Mouse (Mus musculus): ENCODE measurements around the gene Zc2hc1c. TPM values are rescaled to one million over a fixed set of nuclear protein-coding genes. Genes with fewer than 3 reads are reported as not detected.

Gene Zc2hc1c
- polyA plus RNA-seq, 1 experiment from 2014 or later = 2.1 TPM

DNA sequence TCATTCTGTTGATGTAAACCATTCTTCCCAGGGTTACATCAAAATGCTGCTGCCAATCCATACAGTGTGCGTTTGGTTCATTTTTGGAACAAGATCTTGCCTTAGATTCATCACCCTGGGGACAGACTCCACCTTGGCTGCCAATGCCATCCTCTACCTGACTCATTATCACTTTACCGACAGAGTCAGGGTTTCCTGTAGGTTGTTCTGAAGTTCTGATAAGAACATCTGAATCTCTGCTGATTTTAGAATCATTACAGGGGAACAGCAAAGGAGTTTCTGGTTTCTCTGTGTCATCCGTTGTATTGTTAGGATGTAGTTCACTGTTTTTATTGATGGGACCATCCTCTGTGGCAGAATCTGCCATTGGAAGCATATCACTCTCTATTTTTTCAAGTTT lies 22.1 kb upstream of the Zc2hc1c start:
- Histone ChIP-seq H3K4me3 (replicated peaks; ENCODE audit: low read length) (no peak overlapping the region), H3K4me2 (ENCODE audit: low read depth, low read length) (no peak overlapping the region), H3K36me3 (ENCODE audit: control insufficient read depth, insufficient read depth, low read length) (no peaks in the 10 kb centered on the region), H3K27me3 (ENCODE audit: control insufficient read depth, insufficient read depth, low read length) (no peaks in the 10 kb centered on the region), H3K27ac (ENCODE audit: low read length) (no peak overlapping the region), H3K4me1 (ENCODE audit: control insufficient read depth, insufficient read depth, low read length) (peaks cover 20% of the 10 kb centered on the region; the same call in 1 of the 2 replicates), H3K9me3 (replicated peaks; ENCODE audit: control insufficient read depth, low read length) (no peaks in the 10 kb centered on the region; the same call in 1 of the 2 replicates), H3K9ac (ENCODE audit: low read length) (no peak overlapping the region)
- ATAC-seq (ENCODE audit: insufficient read depth, low FRiP score) = no peak
- WGBS = 79% methylated on average over 3 of the region's 3 CpGs

DNA sequence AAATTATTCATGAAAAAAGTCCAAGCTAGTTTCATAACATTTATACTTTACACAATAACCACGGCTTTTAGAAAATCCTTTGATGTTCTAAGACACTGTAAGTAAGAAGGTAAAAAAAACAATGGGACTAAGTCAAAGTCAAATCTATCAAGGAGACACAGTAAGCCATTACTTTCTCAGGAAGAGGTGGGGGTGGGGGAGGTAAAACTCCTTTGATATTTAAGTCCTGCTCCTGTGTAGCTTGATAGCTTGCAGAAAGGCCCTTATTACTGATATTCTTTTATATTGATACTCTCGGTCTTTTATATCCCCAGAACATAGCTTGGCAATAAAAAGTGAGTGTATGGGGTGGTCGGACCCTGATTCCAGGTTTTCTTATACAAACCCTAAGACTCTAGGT lies 18.6 kb upstream of the Zc2hc1c start:
- WGBS = 40% methylated on average over 3 of the region's 3 CpGs
- no peak for ATAC-seq (ENCODE audit: insufficient read depth, low FRiP score)
- H3K4me1 ChIP-seq (ENCODE audit: control insufficient read depth, insufficient read depth, low read length) = peaks cover 7% of the 10 kb centered on the region; the same call in 1 of the 2 replicates
- no peaks in the 10 kb centered on the region for H3K27me3 ChIP-seq (ENCODE audit: control insufficient read depth, insufficient read depth, low read length)
- peak overlapping the region; percentile 72 for H3K9ac ChIP-seq (ENCODE audit: low read length)
- H3K27ac ChIP-seq (ENCODE audit: low read length) = peak overlapping the region; percentile 43
- H3K36me3 ChIP-seq (ENCODE audit: control insufficient read depth, insufficient read depth, low read length) = 0 out of 2 replicates have a peak, but pooled peaks cover 2% of the 10 kb centered on the region
- no peaks in the 10 kb centered on the region; the same call in 1 of the 2 replicates for H3K9me3 ChIP-seq (replicated peaks; ENCODE audit: control insufficient read depth, low read length)
- peak overlapping the region; percentile 48 for H3K4me3 ChIP-seq (replicated peaks; ENCODE audit: low read length)
- H3K4me2 ChIP-seq (ENCODE audit: low read depth, low read length) = peak overlapping the region; percentile 64

DNA sequence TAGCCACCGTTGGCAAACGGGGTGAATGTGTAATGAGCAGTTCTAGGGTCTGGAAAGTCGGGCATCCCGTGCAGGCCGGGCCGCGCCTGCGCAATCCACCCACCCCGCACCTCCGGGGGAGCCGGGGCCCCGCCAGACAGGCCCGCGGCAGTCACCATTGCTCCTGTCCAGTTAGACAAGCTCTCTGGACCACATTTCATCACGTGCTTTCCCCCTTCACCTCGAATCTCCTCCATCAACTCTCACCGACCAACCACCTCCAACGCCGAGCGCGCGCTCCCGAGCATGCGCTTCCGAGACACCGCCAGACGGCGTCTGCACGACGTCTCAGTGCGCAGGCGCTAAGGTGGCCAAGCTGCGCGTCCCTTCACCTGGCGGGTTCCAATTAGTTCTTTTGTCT lies 18.1 kb upstream of the Zc2hc1c start, which contains the start of gene Mlh3:
Gene Mlh3 (minus strand): TSS at position 281 of the 400 bp plus-strand sequence.
- 0 out of 2 replicates have a peak, but pooled peaks cover 4% of the 10 kb centered on the region for H3K36me3 ChIP-seq (ENCODE audit: control insufficient read depth, insufficient read depth, low read length)
- H3K9ac ChIP-seq (ENCODE audit: low read length) = peak within 1 kb of the TSS; percentile 72
- peak; percentile 85 for ATAC-seq (ENCODE audit: insufficient read depth, low FRiP score)
- peak within 1 kb of the TSS; percentile 48 for H3K4me3 ChIP-seq (replicated peaks; ENCODE audit: low read length)
- peak within 1 kb of the TSS; percentile 43 for H3K27ac ChIP-seq (ENCODE audit: low read length)
- WGBS = under 1% methylated on average over 35 of the region's 35 CpGs
- no peaks in the 10 kb centered on the region for H3K27me3 ChIP-seq (ENCODE audit: control insufficient read depth, insufficient read depth, low read length)
- H3K4me2 ChIP-seq (ENCODE audit: low read depth, low read length) = peak within 1 kb of the TSS; percentile 64
- H3K9me3 ChIP-seq (replicated peaks; ENCODE audit: control insufficient read depth, low read length) = no peaks in the 10 kb centered on the region; the same call in 1 of the 2 replicates
- H3K4me1 ChIP-seq (ENCODE audit: control insufficient read depth, insufficient read depth, low read length) = peaks cover 7% of the 10 kb centered on the region; the same call in 1 of the 2 replicates

DNA sequence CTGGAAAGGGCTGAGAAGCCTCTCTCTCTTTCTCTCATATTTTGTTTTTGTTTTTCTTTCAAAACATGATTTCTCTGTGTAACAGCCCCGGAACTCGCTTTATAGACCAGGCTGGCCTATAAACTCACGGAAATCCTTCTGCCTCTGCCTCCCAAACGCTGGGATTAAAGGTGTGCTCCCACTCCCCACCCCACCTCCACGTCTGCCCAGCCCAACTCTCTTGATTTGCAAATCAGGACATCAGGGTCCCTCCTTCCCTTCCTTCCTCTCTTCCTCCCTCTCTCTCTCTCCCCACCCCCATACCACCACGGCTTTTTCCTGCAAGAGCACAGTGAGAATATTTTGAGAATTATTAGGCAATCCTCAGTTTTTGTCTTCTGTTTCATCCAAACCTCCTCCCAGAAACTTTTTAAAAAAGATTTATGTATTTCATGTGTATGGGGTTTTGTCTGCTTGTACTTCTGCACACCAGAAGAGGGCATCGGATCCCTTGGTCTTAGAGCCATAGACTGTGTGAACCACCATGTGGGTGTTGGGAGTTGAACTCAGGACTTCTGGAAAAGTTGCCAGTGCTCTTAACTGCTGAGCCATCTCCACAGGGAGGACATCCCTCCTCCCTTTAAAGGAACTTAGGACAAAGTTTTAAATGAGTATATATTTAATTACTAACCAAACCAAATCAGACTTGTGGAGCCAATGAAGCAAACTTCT lies 17.1 kb upstream of the Zc2hc1c start:
- Histone ChIP-seq H3K9me3 (replicated peaks; ENCODE audit: control insufficient read depth, low read length) (no peaks in the 10 kb centered on the region; the same call in 1 of the 2 replicates), H3K27me3 (ENCODE audit: control insufficient read depth, insufficient read depth, low read length) (no peaks in the 10 kb centered on the region), H3K27ac (ENCODE audit: low read length) (no peak overlapping the region), H3K4me3 (replicated peaks; ENCODE audit: low read length) (no peak overlapping the region), H3K4me2 (ENCODE audit: low read depth, low read length) (no peak overlapping the region), H3K4me1 (ENCODE audit: control insufficient read depth, insufficient read depth, low read length) (peaks cover 2% of the 10 kb centered on the region; the same call in 1 of the 2 replicates), H3K9ac (ENCODE audit: low read length) (no peak overlapping the region), H3K36me3 (ENCODE audit: control insufficient read depth, insufficient read depth, low read length) (0 out of 2 replicates have a peak, but pooled peaks cover 4% of the 10 kb centered on the region)
- ATAC-seq (ENCODE audit: insufficient read depth, low FRiP score) = no peak
- WGBS = 76% methylated on average over 7 of the region's 7 CpGs

DNA sequence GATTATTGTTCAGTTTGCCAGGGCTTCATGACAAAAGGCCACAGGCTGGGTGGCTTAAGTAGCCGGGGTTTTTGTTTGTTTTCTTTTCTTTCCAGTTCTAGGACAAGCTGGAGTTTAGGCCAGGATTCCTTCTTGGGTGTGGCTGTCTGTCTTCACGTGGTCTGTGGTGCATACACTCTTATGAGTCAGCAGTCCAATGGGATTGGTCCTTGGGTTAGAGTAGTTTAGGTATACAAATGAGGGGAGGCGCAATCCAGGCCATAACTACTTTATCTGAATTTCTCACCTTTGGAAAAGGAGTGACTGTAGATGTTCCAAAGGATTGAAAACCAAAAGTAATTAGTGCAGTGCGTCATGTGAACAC lies 16.6 kb upstream of the Zc2hc1c start:
- no peaks in the 10 kb centered on the region; the same call in 1 of the 2 replicates for H3K9me3 ChIP-seq (replicated peaks; ENCODE audit: control insufficient read depth, low read length)
- H3K9ac ChIP-seq (ENCODE audit: low read length) = no peak overlapping the region
- peaks cover 2% of the 10 kb centered on the region; the same call in 1 of the 2 replicates for H3K4me1 ChIP-seq (ENCODE audit: control insufficient read depth, insufficient read depth, low read length)
- no peak overlapping the region for H3K4me3 ChIP-seq (replicated peaks; ENCODE audit: low read length)
- 61% methylated on average over 4 of the region's 4 CpGs for WGBS
- ATAC-seq (ENCODE audit: insufficient read depth, low FRiP score) = no peak
- H3K36me3 ChIP-seq (ENCODE audit: control insufficient read depth, insufficient read depth, low read length) = 0 out of 2 replicates have a peak, but pooled peaks cover 4% of the 10 kb centered on the region
- H3K27me3 ChIP-seq (ENCODE audit: control insufficient read depth, insufficient read depth, low read length) = no peaks in the 10 kb centered on the region
- H3K4me2 ChIP-seq (ENCODE audit: low read depth, low read length) = no peak overlapping the region
- no peak overlapping the region for H3K27ac ChIP-seq (ENCODE audit: low read length)

DNA sequence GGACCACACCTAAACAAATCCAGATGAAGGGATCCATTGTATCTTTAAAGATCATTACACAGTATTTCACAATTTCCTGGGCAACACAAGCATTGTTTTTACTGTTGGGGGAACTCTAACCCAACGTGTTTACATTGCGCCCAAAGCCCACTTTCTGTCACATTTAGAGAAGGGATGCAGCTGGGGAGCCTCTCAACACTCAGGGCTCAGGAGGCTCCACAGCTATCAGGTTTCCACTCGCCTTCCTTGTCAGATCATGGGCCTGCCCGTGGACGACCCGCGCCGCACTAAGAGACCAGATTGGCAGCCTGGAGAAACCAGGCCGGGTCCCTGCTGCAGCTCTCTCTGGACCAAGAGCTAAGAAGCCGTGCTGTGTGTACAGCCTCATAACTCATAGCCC lies 14.9 kb upstream of the Zc2hc1c start:
- Histone ChIP-seq H3K4me3 (replicated peaks; ENCODE audit: low read length) (no peak overlapping the region), H3K9ac (ENCODE audit: low read length) (no peak overlapping the region), H3K27me3 (ENCODE audit: control insufficient read depth, insufficient read depth, low read length) (no peaks in the 10 kb centered on the region), H3K9me3 (replicated peaks; ENCODE audit: control insufficient read depth, low read length) (no peaks in the 10 kb centered on the region), H3K4me1 (ENCODE audit: control insufficient read depth, insufficient read depth, low read length) (peaks cover 2% of the 10 kb centered on the region; the same call in 1 of the 2 replicates), H3K36me3 (ENCODE audit: control insufficient read depth, insufficient read depth, low read length) (0 out of 2 replicates have a peak, but pooled peaks cover 6% of the 10 kb centered on the region), H3K27ac (ENCODE audit: low read length) (peak overlapping the region; percentile 72), H3K4me2 (ENCODE audit: low read depth, low read length) (no peak overlapping the region)
- WGBS = 33% methylated on average over 10 of the region's 10 CpGs
- ATAC-seq (ENCODE audit: insufficient read depth, low FRiP score) = peak; percentile 58

DNA sequence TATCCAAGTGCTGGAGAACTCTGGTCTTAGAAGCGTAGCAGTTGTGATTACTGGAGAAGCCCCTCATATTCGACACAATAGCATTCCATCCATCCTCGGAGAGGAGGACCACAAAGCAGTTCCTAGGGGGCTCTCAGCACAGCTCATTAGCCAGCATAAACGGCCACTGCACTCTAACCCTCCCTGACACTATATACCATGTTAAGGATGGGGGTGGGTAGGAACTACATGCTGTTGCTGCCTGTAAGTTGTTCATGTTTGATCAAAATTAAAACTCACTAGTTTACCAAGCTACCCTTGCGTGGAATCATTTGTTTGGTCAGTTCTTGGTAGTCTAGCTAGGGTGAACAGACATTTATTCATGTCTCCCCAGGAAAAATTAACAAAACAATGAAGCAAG lies 12.1 kb upstream of the Zc2hc1c start:
- Histone ChIP-seq H3K9ac (ENCODE audit: low read length) (no peak overlapping the region), H3K4me1 (ENCODE audit: control insufficient read depth, insufficient read depth, low read length) (peaks cover 6% of the 10 kb centered on the region), H3K36me3 (ENCODE audit: control insufficient read depth, insufficient read depth, low read length) (0 out of 2 replicates have a peak, but pooled peaks cover 6% of the 10 kb centered on the region), H3K27me3 (ENCODE audit: control insufficient read depth, insufficient read depth, low read length) (no peaks in the 10 kb centered on the region), H3K4me3 (replicated peaks; ENCODE audit: low read length) (no peak overlapping the region), H3K9me3 (replicated peaks; ENCODE audit: control insufficient read depth, low read length) (no peaks in the 10 kb centered on the region), H3K27ac (ENCODE audit: low read length) (no peak overlapping the region), H3K4me2 (ENCODE audit: low read depth, low read length) (no peak overlapping the region)
- 79% methylated on average over 5 of the region's 5 CpGs for WGBS
- ATAC-seq (ENCODE audit: insufficient read depth, low FRiP score) = no peak

DNA sequence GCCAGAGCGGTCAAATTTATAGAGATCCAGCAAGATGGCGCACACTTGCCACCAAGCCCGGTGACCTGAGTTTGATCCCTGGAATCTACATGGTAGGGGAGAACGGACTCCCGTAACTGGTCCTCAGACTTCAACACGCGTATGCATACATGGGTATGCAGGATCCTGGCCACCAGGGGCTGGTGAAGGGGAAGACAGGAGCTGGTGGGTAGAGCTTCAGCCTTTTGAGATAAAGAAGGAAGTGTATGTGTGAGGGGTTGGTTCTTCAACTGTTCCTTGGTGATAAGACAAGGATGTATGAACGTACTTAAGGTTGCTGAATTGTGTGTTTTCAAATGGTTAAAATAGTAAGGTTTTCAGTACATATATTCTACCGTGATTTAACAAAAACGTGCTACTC lies 9.5 kb upstream of the Zc2hc1c start:
- Histone ChIP-seq H3K4me1 (ENCODE audit: control insufficient read depth, insufficient read depth, low read length) (peaks cover 4% of the 10 kb centered on the region), H3K4me3 (replicated peaks; ENCODE audit: low read length) (no peak overlapping the region), H3K9ac (ENCODE audit: low read length) (no peak overlapping the region), H3K27ac (ENCODE audit: low read length) (no peak overlapping the region), H3K36me3 (ENCODE audit: control insufficient read depth, insufficient read depth, low read length) (0 out of 2 replicates have a peak, but pooled peaks cover 6% of the 10 kb centered on the region), H3K4me2 (ENCODE audit: low read depth, low read length) (no peak overlapping the region), H3K27me3 (ENCODE audit: control insufficient read depth, insufficient read depth, low read length) (no peaks in the 10 kb centered on the region), H3K9me3 (replicated peaks; ENCODE audit: control insufficient read depth, low read length) (no peaks in the 10 kb centered on the region)
- no peak for ATAC-seq (ENCODE audit: insufficient read depth, low FRiP score)
- 93% methylated on average over 10 of the region's 10 CpGs for WGBS

DNA sequence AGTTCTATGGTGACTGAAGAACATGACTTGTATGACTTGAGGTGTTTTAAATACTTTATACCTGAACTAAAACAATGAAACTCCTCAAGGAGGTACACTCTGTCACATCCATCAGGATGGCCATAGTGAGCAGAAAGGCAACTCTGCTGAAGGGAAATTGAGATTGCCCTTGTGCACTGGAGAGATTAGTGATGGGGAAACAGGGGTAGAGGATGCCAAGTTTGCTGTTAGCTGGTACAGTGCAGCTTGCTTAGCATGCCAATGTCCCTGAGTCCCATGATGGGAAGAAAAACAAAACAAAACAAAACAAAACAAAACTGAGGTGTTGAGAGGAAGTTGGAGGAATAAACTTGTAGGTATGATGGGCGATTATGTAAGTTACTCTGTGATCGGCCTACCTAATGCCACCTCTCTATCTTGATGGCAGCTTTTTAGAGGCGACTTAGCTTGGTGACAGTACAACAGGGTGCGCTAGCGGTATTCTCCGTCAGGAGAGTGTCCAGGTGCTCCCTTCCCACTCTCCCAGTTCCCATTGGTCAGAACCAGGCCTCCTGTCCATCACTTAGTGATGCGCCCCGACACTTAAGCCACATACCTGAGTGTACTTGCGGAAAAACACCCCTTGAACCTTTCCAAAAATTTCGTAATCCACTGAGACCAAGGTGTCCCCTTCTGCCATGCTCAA lies 8.9 kb upstream of the Zc2hc1c start:
- Histone ChIP-seq H3K9me3 (replicated peaks; ENCODE audit: control insufficient read depth, low read length) (no peaks in the 10 kb centered on the region), H3K9ac (ENCODE audit: low read length) (peak overlapping the region; percentile 95), H3K27me3 (ENCODE audit: control insufficient read depth, insufficient read depth, low read length) (no peaks in the 10 kb centered on the region), H3K4me3 (replicated peaks; ENCODE audit: low read length) (peak overlapping the region; percentile 89), H3K36me3 (ENCODE audit: control insufficient read depth, insufficient read depth, low read length) (0 out of 2 replicates have a peak, but pooled peaks cover 6% of the 10 kb centered on the region), H3K4me1 (ENCODE audit: control insufficient read depth, insufficient read depth, low read length) (peaks cover 4% of the 10 kb centered on the region), H3K27ac (ENCODE audit: low read length) (peak overlapping the region; percentile 88), H3K4me2 (ENCODE audit: low read depth, low read length) (peak overlapping the region; percentile 77)
- 0 out of 2 replicates have a peak, but pooled peaks have one; percentile 15 for ATAC-seq (ENCODE audit: insufficient read depth, low FRiP score)
- WGBS = 6% methylated on average over 10 of the region's 10 CpGs

Measured in stomach, embryonic 16.5 days (tissue).